Mouse (Mus musculus) G1E-ER4 (cell line): ENCODE measurements around the gene Alg10b. TPM values are rescaled to one million over a fixed set of nuclear protein-coding genes. Genes with fewer than 3 reads are reported as not detected.

Experiments used
- GATA1 ChIP-seq: IDR thresholded peaks from one replicate; pipeline ENCODE4 v1.8.0; 2012; ENCODE audit warnings: low read length, inconsistent platforms
- polyA plus RNA-seq: library from polyadenylated mRNA; stranded (reverse); fragments of >175 nt; gene quantifications from 2 replicates; pipeline ENCODE4 v1.2.3, GENCODE M21; 2012

Alg10b gene
- polyA plus RNA-seq, result 23.3 and 27.1 TPM in 2 replicates

DNA sequence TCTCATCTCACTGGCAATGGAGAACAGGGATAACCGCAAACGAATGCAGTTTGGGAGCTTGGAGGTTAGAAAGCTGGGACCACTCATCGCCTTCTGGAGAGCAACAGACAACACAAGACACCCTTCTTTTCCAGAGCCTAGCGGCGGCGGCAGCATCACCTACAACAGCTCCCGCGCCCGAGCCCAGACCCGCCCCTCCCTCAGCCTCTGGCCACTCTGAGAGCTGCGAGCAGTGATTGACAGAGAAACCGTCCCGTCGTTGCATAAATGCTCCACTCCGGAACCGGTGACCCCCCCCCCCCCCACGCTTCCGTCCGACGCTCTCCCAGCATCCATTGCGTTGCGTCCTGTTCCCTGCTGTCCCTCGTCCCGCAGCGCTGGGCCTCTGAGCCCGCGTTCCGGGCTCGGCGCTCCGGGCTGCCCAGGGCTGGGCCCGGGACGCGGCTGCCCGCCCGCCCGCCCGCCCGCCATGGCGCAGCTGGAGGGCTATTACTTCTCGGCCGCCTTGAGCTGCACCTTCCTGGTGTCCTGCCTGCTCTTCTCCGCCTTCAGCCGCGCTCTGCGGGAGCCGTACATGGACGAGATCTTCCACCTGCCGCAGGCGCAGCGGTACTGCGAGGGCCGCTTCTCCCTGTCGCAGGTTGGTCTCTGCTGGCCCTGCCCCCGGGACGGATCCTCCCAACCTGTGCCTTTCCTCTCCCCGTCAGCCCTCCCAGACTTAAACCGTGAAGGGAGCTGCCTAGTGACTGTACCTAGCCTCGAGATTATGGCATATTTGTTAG, at the start of gene Alg10b:
TSS of gene Alg10b (plus strand) at position 343 of the 782 bp plus-strand sequence.
- TF ChIP-seq GATA1, result no peak

GRCm38 (mm10) chr15:90183511-90183910, 40.6 kb upstream of the Alg10b start:
- TF ChIP-seq GATA1, result no peak

GRCm38 (mm10) chr15:90184743-90185142, 39.4 kb upstream of the Alg10b start:
- TF ChIP-seq GATA1, result no peak

DNA sequence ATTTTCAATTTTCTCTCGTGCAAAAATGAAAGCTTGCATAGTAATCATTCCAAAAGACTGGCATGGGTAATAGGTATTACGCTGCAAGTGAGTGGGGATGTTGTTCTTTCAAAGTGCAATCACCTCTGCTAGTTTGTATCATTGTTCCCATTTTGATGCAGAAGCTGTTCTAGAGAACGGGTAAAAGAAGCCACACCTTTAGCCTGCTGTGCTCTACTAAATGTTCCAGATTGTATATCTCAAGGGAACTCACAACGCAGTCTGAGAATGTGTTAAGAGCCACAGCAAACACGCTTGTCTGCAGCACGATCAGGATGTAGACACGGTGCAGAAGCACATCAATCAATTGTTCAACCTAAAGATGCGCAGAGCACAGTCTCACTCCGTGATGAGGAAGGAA, 34.6 kb upstream of the Alg10b start:
- no peak for TF ChIP-seq GATA1

GRCm38 (mm10) chr15:90213946-90214345, 10.2 kb upstream of the Alg10b start:
- TF ChIP-seq GATA1, result no peak

GRCm38 (mm10) chr15:90214913-90215312, 9.2 kb upstream of the Alg10b start:
- no peak for TF ChIP-seq GATA1

DNA sequence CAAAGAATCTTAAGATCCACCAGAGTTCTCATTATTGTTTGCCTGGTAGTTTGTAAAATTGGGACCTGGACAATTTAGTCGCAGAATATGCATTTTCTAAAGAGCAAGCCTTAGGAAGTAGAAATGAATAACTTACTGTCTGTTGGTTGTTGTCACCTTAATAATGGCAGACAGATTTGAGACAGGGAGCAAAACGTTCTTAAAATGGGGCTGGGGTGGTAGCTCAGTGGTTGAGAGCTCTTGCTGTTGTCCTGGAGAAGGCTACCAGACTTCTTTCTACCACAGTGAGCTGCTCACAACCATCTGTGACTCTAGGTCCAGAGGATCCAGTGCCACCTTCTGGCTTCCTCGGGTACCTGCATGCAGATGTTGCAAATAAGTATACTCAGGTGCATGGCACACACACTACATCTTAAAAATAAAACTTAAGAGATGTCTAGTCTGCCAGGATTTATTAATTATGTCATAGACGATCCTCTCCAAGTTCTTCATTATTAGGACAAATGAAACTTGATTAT, 1.0 kb downstream of the Alg10b start:
- TF ChIP-seq GATA1, result no peak

DNA sequence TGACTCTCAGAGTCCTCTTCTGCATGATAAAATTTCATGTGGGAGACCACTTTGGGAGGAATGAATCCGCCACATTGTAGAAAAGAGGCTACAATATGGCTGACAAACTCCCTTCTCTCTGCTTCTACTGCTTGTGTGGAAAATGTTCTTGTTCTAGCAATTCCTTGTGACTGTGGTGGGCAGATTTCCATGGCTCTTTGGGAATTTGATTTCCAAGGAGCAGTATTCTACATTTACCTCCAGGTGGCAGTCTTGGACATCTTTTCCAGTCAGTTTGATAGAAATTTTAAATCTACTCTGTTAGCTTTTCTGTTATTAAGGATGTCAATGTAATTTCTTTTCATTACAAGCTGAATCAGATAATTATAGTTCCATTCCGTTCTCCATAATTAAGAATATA, 13.5 kb downstream of the Alg10b start:
- TF ChIP-seq GATA1, result no peak

GRCm38 (mm10) chr15:90244081-90244480, 20.0 kb downstream of the Alg10b start:
- TF ChIP-seq GATA1, result no peak

GRCm38 (mm10) chr15:90249694-90250093, 25.6 kb downstream of the Alg10b start:
- no peak for TF ChIP-seq GATA1

DNA sequence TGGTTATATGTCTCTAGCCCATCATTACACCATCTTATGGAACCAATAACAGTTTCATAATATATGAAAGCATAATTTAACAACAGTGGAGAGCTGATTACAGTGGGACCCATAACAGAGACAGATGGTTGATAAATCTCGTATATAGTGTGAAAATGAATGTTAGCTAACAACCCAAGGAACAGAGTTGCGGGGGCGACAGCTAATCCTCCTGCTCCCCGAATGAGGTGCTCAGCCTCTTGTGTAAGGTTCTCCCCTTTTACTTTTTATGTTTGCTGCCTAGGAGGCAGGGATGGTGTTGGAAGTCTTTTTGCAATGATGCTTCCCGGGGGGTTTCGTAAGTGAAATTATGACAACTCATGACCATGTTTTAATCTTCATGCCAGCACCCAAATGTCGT, 58.8 kb downstream of the Alg10b start:
- TF ChIP-seq GATA1, result no peak
